Mouse (Mus musculus) lung, postnatal 0 days (tissue): ENCODE measurements around the gene Pik3r4.

Experiments
- CTCF ChIP-seq: IDR thresholded peaks from 2 replicates; pipeline ENCODE4 v1.5.1; 2016; ENCODE audit warnings: antibody characterized with exemption, mild to moderate bottlenecking
- EP300 ChIP-seq: IDR thresholded peaks from 2 replicates; pipeline ENCODE4 v1.6.1; 2016; ENCODE audit warnings: antibody characterized with exemption, mild to moderate bottlenecking, control low read depth

- TF ChIP-seq CTCF = no peak
- no peak for TF ChIP-seq EP300
Measured at GRCm38 (mm10) chr9:105684549-105685165, 41.9 kb downstream of the Pik3r4 start.
